Mouse (Mus musculus) testis, postnatal 14 days (tissue): Measurements from ENCODE around the gene Tmem47.

Experiments
- DNase-seq: peaks from one replicate; pipeline ENCODE4 v3.0.0; 2021; ENCODE audit warnings: low spot score

Gene Tmem47

GRCm38 (mm10) chrX:81070210-81070803 lies at the start of gene Tmem47:
Tmem47 (plus strand) TSS chrX:81070698.
- DNase-seq = peak; percentile 71

GRCm38 (mm10) chrX:81070804-81071461 lies 435 bp downstream of the Tmem47 start:
- DNase-seq = peak; percentile 12

- no peak for DNase-seq
Measured at GRCm38 (mm10) chrX:81071746-81072640, 1.5 kb downstream of the Tmem47 start.

- no peak for DNase-seq
Measured at GRCm38 (mm10) chrX:81072651-81073050, 2.2 kb downstream of the Tmem47 start.

- DNase-seq = no peak
Measured at GRCm38 (mm10) chrX:81073834-81074233, 3.3 kb downstream of the Tmem47 start.

GRCm38 (mm10) chrX:81078522-81078921 lies 8.0 kb downstream of the Tmem47 start:
- no peak for DNase-seq

- no peak for DNase-seq
Measured at GRCm38 (mm10) chrX:81080996-81081395, 10.5 kb downstream of the Tmem47 start.

- DNase-seq = no peak
Measured at GRCm38 (mm10) chrX:81085025-81085752, 14.7 kb downstream of the Tmem47 start.

GRCm38 (mm10) chrX:81147416-81147815 lies 76.9 kb downstream of the Tmem47 start:
- DNase-seq = no peak
